Mouse (Mus musculus) lung, postnatal 14 days (tissue): ENCODE results near the gene 4930524J08Rik.

Source experiments
- DNase-seq: peaks from one replicate; pipeline ENCODE4 v3.0.0; 2021

The 4930524J08Rik gene

DNA sequence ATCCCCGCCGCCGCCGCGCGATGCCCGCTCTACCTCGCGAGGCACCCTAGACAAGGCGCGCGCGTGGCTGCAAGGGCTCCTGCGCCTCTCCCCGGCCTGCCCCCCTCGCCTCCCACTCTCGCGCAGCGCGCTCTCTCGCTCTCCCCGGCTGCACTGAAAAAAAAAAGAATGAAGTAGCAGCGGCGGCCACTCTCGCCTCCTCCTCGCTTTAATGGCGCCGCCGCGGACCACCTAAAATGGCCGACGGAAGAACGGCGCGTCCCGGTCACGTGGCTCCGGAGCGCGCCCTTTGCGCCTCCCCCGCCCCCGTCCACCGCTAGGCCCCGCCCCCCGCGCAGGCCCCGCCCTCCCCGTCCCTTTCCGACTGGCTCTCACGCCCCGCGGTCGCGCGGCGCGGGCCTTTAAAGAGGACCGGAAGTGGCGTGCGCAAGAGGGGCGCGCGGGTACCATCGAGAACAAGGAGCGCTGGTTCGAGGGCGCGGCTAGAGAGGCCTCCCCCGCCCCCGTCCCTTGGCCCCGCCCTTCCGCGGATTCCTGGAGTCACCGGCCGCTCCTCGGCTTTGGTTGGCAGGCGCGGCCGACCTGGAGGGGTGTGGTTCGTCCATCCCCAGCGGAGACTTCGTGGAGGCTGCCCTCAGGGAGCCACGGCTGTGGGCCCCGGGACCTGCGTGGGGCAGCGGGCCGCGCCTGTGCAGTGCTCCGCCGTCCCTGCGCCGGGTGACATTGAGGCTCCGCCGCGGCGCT lies at the start of gene 4930524J08Rik, which contains the start of gene Hnrnpd:
TSS of gene 4930524J08Rik (plus strand) at position 363 of the 744 bp plus-strand sequence.
TSS of gene Hnrnpd (minus strand) at position 240 of the 744 bp plus-strand sequence.
- peak; percentile 94 for DNase-seq

GRCm38 (mm10) chr5:99931910-99932309 lies 47.0 kb upstream of the 4930524J08Rik start:
- DNase-seq: no peak

DNA sequence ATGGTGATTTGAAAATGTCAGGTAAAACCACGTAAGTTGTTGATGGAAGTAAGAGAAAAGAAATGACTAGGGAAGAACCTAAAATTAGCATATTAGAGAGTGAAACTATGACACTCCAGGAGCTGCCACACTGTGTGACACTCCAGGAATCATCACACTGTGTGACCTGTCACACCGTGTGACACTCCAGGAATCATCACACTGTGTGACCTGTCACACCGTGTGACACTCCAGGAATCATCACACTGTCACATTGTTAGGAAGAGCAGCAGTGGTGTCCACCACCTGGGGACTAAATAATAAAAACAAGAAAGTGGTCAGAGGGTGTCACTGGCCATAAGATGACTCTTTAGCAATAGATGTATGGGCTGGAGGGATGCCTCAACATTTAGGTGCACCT lies 39.4 kb upstream of the 4930524J08Rik start:
- DNase-seq: no peak

DNA sequence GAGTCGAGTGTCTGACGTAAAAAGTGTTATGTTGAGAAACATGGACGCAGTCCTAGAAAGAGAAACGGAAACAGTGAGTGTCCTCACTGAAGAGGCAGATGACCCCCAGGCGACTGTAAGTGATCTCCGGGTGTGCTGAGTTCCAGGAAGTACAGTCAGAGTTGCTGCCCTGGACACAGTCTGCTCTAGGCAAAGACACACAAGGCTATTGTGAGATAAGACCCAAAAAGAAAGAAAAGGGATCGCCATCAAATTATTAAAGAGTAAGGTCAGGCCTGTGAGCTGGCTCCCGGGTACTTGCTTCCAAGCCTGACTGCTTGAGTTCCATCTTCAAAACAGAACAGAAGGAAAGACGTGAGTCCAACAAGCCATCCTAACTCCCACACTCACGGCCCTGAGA lies 37.6 kb upstream of the 4930524J08Rik start:
- no peak for DNase-seq

GRCm38 (mm10) chr5:99941776-99942502 lies 36.9 kb upstream of the 4930524J08Rik start:
- no peak for DNase-seq

GRCm38 (mm10) chr5:99952513-99952912 lies 26.3 kb upstream of the 4930524J08Rik start:
- DNase-seq: no peak

DNA sequence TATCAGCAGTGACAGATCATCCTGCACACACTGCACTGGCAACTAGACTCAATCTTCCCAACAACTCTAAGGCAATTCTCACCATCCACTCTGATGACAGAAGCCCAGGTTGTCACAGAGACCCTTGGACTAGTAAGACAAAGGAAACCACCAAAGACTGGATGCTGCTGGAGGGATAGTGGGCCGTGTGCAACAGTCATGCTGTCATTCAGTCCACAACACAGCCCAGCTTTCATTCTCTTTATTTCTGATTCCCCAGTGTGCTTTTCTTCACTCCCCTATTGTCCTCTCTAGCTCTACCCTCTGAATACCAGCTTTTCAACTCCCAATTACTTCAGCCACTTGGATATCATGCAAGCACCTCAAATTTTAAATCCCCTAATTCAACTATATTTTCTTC lies 25.0 kb upstream of the 4930524J08Rik start:
- no peak for DNase-seq

GRCm38 (mm10) chr5:99958666-99959065 lies 20.2 kb upstream of the 4930524J08Rik start:
- DNase-seq: no peak

DNA sequence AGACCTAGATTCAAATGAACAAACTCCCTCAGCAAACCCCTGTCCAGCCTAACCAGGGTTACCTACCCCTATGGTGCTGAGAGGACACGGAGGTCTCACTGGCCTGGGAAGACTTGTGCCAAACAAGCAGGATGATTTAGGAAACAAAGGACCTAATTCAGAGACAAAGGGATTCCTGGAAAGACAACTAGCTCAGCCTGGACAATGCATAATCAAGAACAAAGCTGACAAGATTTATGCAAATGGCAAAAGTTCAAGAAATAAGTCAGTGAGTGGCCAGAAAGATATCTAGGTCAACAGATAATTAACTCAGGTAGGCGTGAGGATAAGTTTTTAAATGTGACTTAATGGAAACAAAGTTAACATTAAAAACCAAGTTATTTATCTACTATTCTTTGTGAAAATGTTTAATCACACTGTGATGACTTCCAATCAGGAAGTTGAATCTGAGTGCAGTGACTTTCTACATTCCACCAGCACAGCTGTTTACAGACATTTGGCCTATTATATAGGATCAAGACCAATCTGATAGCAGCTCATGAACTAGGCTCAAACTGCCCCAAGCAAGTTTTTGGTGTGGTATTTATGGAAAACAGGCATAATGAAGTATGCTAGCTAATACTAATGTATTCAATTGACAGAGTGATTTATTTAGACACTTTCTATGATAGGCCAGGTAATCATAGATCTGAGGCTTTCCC lies 19.5 kb upstream of the 4930524J08Rik start:
- no peak for DNase-seq

DNA sequence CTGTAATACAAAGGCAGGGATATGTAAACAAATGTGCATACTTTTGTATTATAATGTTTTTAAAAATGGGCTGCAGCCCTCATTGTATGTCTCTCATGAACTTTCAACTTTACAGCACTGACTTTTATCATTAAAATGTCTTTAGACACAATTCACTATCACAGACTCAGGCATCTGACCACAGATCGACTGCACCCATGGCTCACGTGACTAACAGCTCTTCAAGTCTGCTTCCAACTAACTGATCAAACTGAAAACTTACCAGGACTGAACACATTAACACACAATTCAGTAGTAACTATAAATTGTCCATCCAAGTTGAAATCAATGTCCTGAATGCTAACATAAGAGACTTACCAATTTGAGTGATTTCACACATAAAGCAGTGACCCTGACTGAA lies 18.9 kb upstream of the 4930524J08Rik start:
- DNase-seq: no peak

DNA sequence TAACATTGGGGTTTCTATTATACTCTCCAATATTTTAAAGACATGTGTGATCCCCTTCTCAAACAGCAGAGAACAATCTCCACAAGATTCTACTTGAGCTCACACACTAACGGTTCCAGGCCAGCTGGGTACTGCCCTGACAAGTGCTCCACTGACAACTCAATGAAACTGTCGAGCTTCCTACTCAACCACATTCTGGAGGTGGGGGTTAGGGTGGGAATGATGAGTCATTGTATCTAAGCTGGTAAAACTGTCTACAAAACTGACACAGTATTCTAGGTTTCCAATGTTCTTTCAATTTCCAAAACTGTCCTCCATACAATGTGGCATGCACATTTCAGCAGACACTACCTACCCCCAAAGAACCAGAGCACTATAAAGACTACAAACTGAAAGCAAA lies 4.9 kb upstream of the 4930524J08Rik start:
- DNase-seq: no peak

DNA sequence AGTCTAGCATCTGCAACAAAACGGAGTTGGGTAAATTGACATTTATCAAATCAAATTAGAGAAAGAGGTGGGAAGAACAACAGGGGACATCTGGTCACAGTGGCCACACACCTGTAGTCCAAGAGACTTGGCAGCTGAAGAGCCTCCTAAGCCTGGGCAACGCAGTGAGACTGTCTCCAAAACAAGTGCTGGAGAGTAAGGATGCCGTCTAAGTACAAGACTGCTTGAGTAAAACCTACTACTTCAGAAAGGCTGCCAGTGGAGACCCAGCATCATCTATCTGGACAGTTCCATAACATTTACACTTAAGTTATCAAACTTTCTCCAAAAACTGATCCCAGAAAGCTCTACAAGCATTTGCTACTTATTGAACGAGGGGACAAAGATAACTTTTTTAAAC lies 3.8 kb upstream of the 4930524J08Rik start:
- DNase-seq: no peak

DNA sequence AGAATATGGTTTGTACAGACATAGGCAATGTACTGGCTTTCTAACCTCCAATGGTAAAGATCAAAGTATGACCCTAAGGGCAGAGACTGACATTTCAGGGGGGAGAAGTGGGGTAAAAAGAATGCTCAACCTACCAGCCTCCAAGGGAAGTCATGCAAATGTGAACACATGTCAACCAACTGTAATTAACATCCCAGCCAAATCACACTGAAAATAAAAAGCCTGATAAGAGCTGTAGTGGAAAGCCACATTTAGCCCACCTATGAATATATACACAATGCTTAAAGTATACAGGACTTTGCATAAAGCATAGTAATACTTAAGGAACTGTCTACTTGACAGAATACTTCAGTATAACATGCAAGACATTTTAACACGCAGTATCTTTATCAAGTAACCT lies 3.1 kb upstream of the 4930524J08Rik start:
- no peak for DNase-seq

GRCm38 (mm10) chr5:99976334-99976955 lies 2.4 kb upstream of the 4930524J08Rik start:
- no peak for DNase-seq

GRCm38 (mm10) chr5:99977516-99978301 lies 1.2 kb upstream of the 4930524J08Rik start:
- DNase-seq: peak; percentile 81

- DNase-seq: no peak
These were observed 4.7 kb downstream of the 4930524J08Rik start for GRCm38 (mm10) chr5:99983452-99984061.

GRCm38 (mm10) chr5:99994166-99994565 lies 15.3 kb downstream of the 4930524J08Rik start:
- DNase-seq: no peak

DNA sequence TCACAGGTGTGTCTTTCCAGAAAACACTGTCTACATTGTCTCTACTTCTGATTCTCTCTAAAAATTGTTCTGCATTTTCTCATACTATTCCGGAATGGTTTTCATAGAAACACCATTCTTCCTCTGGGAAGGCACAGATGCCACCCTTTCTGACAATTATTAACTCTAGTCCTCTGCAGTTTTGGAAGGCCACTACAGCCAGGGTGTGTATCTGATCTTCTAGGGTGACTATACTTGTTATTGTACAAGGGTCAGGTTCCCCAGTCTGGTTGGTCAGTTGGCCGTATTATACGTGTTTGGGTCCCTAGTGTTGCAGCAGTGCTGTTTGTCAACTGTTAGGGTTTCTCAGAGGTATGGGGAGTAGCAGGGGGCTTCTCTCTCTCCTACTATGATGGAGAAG lies 15.8 kb downstream of the 4930524J08Rik start:
- no peak for DNase-seq

GRCm38 (mm10) chr5:100000048-100000447 lies 21.2 kb downstream of the 4930524J08Rik start:
- DNase-seq: no peak

- no peak for DNase-seq
These were observed 21.6 kb downstream of the 4930524J08Rik start for GRCm38 (mm10) chr5:100000500-100000899.

DNA sequence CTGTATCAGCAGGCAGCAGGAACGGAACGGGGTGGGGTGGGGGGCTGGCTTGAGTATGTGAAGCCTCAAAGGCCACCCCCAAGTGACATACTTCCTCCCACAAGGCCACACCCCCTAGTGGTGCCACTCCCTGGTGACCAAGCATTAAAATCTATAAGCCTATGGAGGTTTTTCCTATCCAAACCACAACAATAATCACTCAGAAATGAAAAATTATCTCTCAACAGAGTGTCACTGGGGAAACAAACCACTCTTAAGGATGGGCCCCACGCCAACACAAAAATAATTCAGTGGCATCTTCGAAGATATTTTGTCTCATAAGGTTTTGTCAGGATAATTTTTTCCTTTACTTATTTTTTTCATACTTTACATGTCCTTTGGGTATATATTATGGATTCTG lies 25.0 kb downstream of the 4930524J08Rik start:
- DNase-seq: no peak

DNA sequence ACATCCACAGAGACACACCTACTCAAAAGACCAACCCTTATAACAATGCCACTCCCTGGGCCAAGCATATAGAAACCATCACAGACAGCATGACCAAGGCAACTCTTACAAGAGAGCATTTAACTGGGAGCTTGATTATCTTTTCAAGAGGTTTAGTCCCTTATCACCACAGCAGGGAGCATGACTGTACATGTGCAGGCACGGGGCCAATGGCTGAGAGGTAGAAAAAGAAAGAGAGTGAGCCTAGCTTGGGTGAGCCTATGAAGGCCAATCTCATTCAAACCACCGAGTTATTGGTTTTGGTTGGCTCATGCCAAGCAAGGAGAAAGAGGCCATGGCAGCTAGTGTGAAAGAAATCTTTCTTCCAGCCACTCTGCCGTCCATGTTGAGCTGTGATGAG lies 26.6 kb downstream of the 4930524J08Rik start:
- no peak for DNase-seq
